Mouse (Mus musculus) kidney, postnatal 0 days (tissue): ENCODE measurements at regions not wholly inside any gene's neighbourhood (a gene's known extent, or its start where the extent isn't known, plus 50 kb on each side); places are given as distances from the start of the nearest gene placed in this dataset.
A peak's percentile ranks its signal among the peaks of the same experiment; 100 is the strongest.

Source experiments
- ATAC-seq: fragments of 200-750 bp; cut with Nextera tagmentation; replicated peaks from 2 replicates; pipeline ENCODE4 v1.8.0; 2017; ENCODE audit warnings: low read depth, moderate number of reproducible peaks, moderate TSS enrichment, moderate library complexity; ENCODE audit not compliant: low FRiP score
- DNase-seq: peaks from one replicate; pipeline ENCODE4 v3.0.0-alpha.2; 2016; ENCODE audit warnings: low spot score
- H3K27ac ChIP-seq: fragments of 300-500 bp; sonication (generic); 2 replicates; pipeline ENCODE4 v1.5.1; 2014; ENCODE audit warnings: mild to moderate bottlenecking
- H3K27me3 ChIP-seq: fragments of 300-500 bp; sonication (generic); 2 replicates; pipeline ENCODE4 v1.6.1; 2014; ENCODE audit warnings: low read length, mixed read lengths; ENCODE audit not compliant: insufficient read depth
- H3K36me3 ChIP-seq: fragments of 300-500 bp; sonication (generic); 2 replicates; pipeline ENCODE4 v1.6.1; 2014; ENCODE audit warnings: low read length, mixed read lengths; ENCODE audit not compliant: insufficient read depth
- H3K4me1 ChIP-seq: fragments of 300-500 bp; sonication (generic); replicated peaks from 2 replicates; pipeline ENCODE4 v1.6.1; 2014; ENCODE audit warnings: antibody characterized with exemption, low read length, mixed read lengths; ENCODE audit not compliant: insufficient read depth
- H3K4me2 ChIP-seq: fragments of 300-500 bp; sonication (generic); 2 replicates; pipeline ENCODE4 v1.6.1; 2014; ENCODE audit warnings: mild to moderate bottlenecking, low read length, moderate library complexity, mixed read lengths
- H3K4me3 ChIP-seq: fragments of 300-500 bp; sonication (generic); replicated peaks from 2 replicates; pipeline ENCODE4 v1.5.1; 2014; ENCODE audit warnings: low read depth, low read length
- H3K9ac ChIP-seq: fragments of 300-500 bp; sonication (generic); 2 replicates; pipeline ENCODE4 v1.6.1; 2014; ENCODE audit warnings: low read depth, low read length
- H3K9me3 ChIP-seq: fragments of 300-500 bp; sonication (generic); replicated peaks from 2 replicates; pipeline ENCODE4 v1.6.1; 2016; ENCODE audit warnings: low read length, inconsistent platforms, mixed read lengths
- CTCF ChIP-seq: IDR thresholded peaks from 2 replicates; pipeline ENCODE4 v1.5.1; 2016; ENCODE audit warnings: antibody characterized with exemption, low read depth, mild to moderate bottlenecking, moderate library complexity
- WGBS: fragments of 180-500 bp; shearing (Covaris S2); extraction: QIAGEN DNeasy Blood & Tissue Kit; methylation state at CpG from one replicate; pipeline ENCODE4 v1.1.7; 2014; 5-methylcytosine and 5-hydroxymethylcytosine counted together

- Histone ChIP-seq H3K9me3 (no peaks in the 10 kb centered on the region), H3K9ac (no peak overlapping the region), H3K27me3 (no peaks in the 10 kb centered on the region), H3K27ac (no peak overlapping the region), H3K4me1 (no peaks in the 10 kb centered on the region), H3K4me3 (no peak overlapping the region), H3K36me3 (no peaks in the 10 kb centered on the region), H3K4me2 (no peak overlapping the region)
- TF ChIP-seq CTCF: no peak
- WGBS: 31% methylated on average over 5 of the region's 5 CpGs
- peak; percentile 18 for DNase-seq
- no peak; the same call in 1 of the 2 replicates for ATAC-seq
These were observed 400.6 kb upstream of the Slc30a5 start for GRCm38 (mm10) chr13:101233843-101234281.

GRCm38 (mm10) chr13:101233181-101233842, 400.1 kb upstream of the Slc30a5 start:
- Histone ChIP-seq H3K9me3 (no peaks in the 10 kb centered on the region), H3K4me1 (no peaks in the 10 kb centered on the region), H3K4me3 (no peak overlapping the region), H3K4me2 (no peak overlapping the region), H3K27me3 (no peaks in the 10 kb centered on the region), H3K9ac (no peak overlapping the region), H3K36me3 (no peaks in the 10 kb centered on the region), H3K27ac (no peak overlapping the region)
- 49% methylated on average over 8 of the region's 8 CpGs for WGBS
- TF ChIP-seq CTCF: no peak
- DNase-seq (peak; percentile 65), ATAC-seq (no peak; the same call in 1 of the 2 replicates)

DNA sequence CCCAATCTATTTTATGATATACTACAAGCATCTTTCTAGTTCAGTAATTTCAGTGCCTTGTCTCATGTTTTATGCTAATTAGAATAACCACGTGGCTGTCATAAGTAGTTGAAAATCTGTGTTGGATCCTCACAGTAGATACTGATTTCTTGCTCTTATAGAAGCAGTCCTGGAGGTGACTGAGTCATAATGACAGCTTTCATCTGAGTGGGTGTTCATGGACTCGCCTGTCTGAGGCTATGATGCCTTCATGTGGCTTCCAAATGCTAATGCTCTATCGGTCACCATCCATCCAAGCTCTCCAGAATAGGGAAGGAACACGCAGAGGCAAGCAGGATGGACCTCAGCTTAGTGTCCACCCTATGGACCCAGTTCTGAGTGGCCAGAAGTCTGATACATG, 396.6 kb upstream of the Slc30a5 start:
- TF ChIP-seq CTCF: no peak
- 88% methylated on average over 4 of the region's 4 CpGs for WGBS
- H3K9ac ChIP-seq: no peak overlapping the region

GRCm38 (mm10) chr13:101225366-101225765, 392.1 kb upstream of the Slc30a5 start:
- Histone ChIP-seq H3K4me1 (no peaks in the 10 kb centered on the region), H3K9me3 (no peaks in the 10 kb centered on the region), H3K27ac (no peak overlapping the region), H3K36me3 (no peaks in the 10 kb centered on the region), H3K27me3 (no peaks in the 10 kb centered on the region), H3K4me2 (no peak overlapping the region), H3K4me3 (no peak overlapping the region), H3K9ac (no peak overlapping the region)
- TF ChIP-seq CTCF: no peak
- WGBS: 80% methylated on average over 2 of the region's 2 CpGs
- DNase-seq (no peak), ATAC-seq (no peak)

More for the DNA sequence above, 396.6 kb upstream of the Slc30a5 start:
- no peaks in the 10 kb centered on the region for H3K9me3 ChIP-seq
- H3K36me3 ChIP-seq: no peaks in the 10 kb centered on the region
- ATAC-seq: no peak
- H3K27me3 ChIP-seq: no peaks in the 10 kb centered on the region
- no peak overlapping the region for H3K27ac ChIP-seq
- no peak for DNase-seq
- H3K4me1 ChIP-seq: no peaks in the 10 kb centered on the region
- no peak overlapping the region for H3K4me3 ChIP-seq
- H3K4me2 ChIP-seq: no peak overlapping the region

DNA sequence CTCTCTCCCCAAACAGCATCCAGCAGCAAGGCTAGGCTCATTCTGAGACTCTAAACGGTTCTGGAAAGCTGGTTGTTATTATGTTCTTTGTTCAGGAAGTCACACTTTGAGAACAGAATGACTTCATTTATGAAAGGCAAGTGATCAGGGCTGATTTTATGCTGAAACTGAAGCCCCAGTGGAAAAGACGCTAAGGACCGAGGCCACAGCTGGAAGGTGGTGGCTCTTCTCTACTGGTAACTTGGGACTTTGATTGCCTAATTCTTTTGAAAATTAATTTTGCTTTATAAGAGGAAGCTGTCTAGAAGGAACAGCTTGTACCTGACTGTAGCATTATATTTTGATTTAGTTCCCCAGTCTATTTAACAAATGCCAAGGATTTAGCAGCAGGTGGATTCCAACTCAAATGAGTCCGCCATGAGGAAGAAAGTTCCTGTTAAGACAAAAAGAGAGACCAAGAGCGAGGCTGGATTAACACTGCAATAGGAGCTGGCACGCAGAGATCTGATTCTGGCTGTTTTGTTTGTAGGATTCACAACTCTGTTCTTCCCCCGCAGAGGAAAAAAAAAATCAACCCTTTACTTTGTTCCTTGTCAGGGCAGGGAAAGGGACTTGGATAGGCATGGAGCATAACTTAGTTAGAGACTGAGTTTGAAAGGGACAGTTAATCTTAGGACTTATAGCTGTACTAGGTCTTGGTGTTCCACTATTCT, 388.3 kb upstream of the Slc30a5 start:
- Histone ChIP-seq H3K9me3 (no peaks in the 10 kb centered on the region), H3K27ac (no peak overlapping the region), H3K4me1 (peaks cover 5% of the 10 kb centered on the region; the same call in 1 of the 2 replicates), H3K36me3 (no peaks in the 10 kb centered on the region), H3K9ac (no peak overlapping the region), H3K4me2 (no peak overlapping the region), H3K4me3 (no peak overlapping the region), H3K27me3 (no peaks in the 10 kb centered on the region)
- DNase-seq (no peak), ATAC-seq (no peak)
- no peak for TF ChIP-seq CTCF
- 79% methylated on average over 7 of the region's 7 CpGs for WGBS

- DNase-seq: no peak
- no peak overlapping the region for H3K27ac ChIP-seq
- H3K36me3 ChIP-seq: no peaks in the 10 kb centered on the region
- H3K27me3 ChIP-seq: no peaks in the 10 kb centered on the region
- H3K4me1 ChIP-seq: peaks cover 5% of the 10 kb centered on the region; the same call in 1 of the 2 replicates
- no peak overlapping the region for H3K4me3 ChIP-seq
- H3K9ac ChIP-seq: no peak overlapping the region
- 90% methylated on average over 5 of the region's 5 CpGs for WGBS
- no peak for ATAC-seq
- H3K9me3 ChIP-seq: no peaks in the 10 kb centered on the region
- no peak overlapping the region for H3K4me2 ChIP-seq
- no peak for TF ChIP-seq CTCF
These were observed 386.3 kb upstream of the Slc30a5 start for GRCm38 (mm10) chr13:101219568-101219967.
